Mouse (Mus musculus) brain, embryonic 14.5 days (tissue): ENCODE results near the gene Radil.

ENCODE experiments used
- CTCF ChIP-seq: fragments of 200-500 bp; IDR thresholded peaks from 2 replicates; pipeline ENCODE4 v1.5.1; 2012; ENCODE audit warnings: inconsistent platforms, mild to moderate bottlenecking, moderate library complexity, borderline replicate concordance; ENCODE audit not compliant: insufficient read depth, insufficient read length; ENCODE audit errors: extremely low read depth
- POLR2A ChIP-seq: fragments of 200-500 bp; IDR thresholded peaks from 2 replicates; pipeline ENCODE4 v1.6.1; 2012; ENCODE audit warnings: mild to moderate bottlenecking, inconsistent platforms, borderline replicate concordance; ENCODE audit not compliant: poor library complexity, insufficient read depth, insufficient read length, severe bottlenecking; ENCODE audit errors: extremely low read depth

- TF ChIP-seq POLR2A (no peak), CTCF (no peak)
These were observed 32.8 kb upstream of the Radil start for GRCm38 (mm10) chr5:142583616-142584126.
